Mouse (Mus musculus): ENCODE data around the gene Ntn1. TPM values are rescaled to one million over a fixed set of nuclear protein-coding genes. Genes with fewer than 3 reads are reported as not detected.

Ntn1 gene
- polyA plus RNA-seq, 1 experiment, result 62.8 TPM

DNA sequence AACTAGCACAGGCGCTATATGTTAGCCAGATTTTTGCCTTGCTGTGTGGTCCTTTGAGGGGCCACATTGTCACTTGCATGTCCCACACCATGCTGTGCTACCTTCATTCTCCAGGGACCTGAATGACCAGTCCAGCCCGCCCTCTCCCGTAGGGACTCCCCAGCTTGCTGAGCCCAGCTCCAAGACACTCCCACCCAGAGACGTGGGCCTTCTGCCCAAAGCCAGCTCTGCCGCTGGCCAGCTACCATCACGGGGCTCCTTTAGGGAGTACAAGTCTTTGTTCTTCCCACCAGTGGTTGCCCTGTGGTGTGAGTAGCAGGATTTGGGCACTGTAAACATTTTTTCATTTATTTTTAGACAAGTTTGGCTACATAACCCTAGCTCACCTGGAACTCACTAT lies 204.1 kb downstream of the Ntn1 start:
- DNase-seq (ENCODE audit: low read depth), result no peak
- TF ChIP-seq CTCF (IDR thresholded peaks at IDR 0.05; ENCODE audit: borderline replicate concordance, extremely low read depth, insufficient read depth, insufficient read length) (no peak), POLR2A (IDR thresholded peaks at IDR 0.05; ENCODE audit: borderline replicate concordance, extremely low read depth, insufficient read depth, insufficient read length, poor library complexity, severe bottlenecking) (no peak)

DNA sequence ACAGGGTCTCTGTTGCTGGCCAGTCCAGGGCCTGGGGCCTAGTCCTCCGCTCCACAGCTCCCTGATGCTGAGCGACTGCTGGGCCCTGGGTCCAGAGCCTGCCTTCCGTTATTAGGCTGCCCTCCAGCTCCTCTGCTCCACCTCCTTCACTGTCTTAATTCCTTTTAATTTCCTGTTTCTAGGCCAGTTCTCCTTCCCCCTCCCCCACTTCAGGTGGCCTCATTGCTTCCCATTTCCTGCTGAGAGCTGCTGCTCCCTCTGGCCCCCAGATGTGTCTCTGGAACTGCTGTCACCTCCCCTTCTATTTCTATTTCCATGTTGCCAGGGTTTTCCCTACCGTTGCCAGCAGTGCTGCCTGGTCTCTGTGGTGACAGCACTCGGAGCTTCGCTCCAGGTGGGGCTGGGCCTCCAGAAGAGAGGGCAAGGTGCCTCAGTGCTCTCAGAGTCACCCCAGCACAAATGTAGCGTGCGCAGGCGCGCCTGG lies 204.9 kb downstream of the Ntn1 start:
- DNase-seq (ENCODE audit: low read depth), result no peak
- TF ChIP-seq POLR2A (IDR thresholded peaks at IDR 0.05; ENCODE audit: borderline replicate concordance, extremely low read depth, insufficient read depth, insufficient read length, poor library complexity, severe bottlenecking), result no peak
- TF ChIP-seq CTCF (IDR thresholded peaks at IDR 0.05; ENCODE audit: borderline replicate concordance, extremely low read depth, insufficient read depth, insufficient read length), result no peak

DNA sequence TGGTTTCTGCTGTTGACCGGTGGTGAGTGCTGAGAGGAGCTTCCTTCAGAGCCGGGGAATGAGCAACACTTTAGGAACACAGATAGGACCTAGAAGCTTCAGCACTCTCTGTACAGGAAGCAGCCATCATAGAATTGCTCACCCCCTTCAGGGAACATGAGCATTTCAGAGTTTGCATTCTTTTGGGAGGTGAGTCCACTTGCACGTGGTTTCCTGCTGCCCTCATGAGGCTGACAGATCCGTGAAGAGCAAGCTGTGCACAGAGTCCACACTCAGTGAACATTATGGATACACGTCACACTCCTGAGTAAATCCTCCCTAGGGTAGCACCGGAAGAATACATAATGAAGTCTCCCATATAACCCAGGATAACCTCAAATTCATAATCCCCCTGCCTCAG lies 205.5 kb downstream of the Ntn1 start:
- TF ChIP-seq POLR2A (IDR thresholded peaks at IDR 0.05; ENCODE audit: borderline replicate concordance, extremely low read depth, insufficient read depth, insufficient read length, poor library complexity, severe bottlenecking) (no peak), CTCF (IDR thresholded peaks at IDR 0.05; ENCODE audit: borderline replicate concordance, extremely low read depth, insufficient read depth, insufficient read length) (no peak)
- DNase-seq (ENCODE audit: low read depth), result no peak

DNA sequence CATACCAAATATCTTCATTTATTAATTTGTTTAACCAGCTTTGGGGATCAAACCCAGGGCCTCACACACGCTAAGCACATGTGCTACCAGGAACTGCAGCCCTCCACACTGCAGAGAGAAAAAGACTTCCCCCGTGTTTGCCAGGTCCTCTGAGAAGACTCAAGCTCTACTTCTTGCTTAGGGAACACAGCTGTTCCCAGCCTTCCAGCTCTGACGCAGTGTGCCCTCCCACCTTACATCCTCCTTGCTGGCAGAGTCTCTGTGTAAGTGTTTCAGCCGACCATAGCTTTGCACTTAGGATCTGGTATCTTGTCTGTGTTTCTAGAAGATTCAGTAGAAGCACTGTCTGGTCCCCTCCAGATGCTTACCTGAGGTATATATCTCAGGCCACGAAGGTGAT lies 209.8 kb downstream of the Ntn1 start:
- DNase-seq (ENCODE audit: low read depth), result no peak
- no peak for TF ChIP-seq POLR2A (IDR thresholded peaks at IDR 0.05; ENCODE audit: borderline replicate concordance, extremely low read depth, insufficient read depth, insufficient read length, poor library complexity, severe bottlenecking)
- TF ChIP-seq CTCF (IDR thresholded peaks at IDR 0.05; ENCODE audit: borderline replicate concordance, extremely low read depth, insufficient read depth, insufficient read length), result no peak

DNA sequence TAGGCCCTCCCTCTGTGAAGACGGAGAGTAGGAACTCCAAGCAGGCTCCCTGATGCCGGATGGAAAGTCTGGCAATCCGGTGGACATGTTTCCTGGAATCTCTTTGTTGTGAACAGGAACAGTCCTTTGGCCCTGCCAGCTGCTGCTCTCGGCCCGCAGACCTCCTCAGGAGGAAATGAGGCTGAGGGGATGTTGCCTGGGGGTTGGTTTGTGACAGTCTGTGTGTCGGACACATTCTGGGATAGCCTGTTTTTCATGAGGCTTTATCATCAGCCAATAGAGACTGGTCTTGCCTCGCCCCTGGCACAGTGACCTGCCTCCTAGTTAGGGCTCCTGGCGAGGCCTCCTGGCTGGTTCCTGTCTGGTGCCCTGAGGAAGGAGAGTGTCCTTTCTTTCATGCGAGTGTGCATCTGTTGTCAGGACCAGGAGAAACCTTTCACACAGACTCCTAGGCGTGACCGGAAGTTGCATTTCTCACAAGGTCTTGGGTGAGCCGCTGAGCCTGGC lies 211.9 kb downstream of the Ntn1 start:
- no peak for DNase-seq (ENCODE audit: low read depth)
- no peak for TF ChIP-seq POLR2A (IDR thresholded peaks at IDR 0.05; ENCODE audit: borderline replicate concordance, extremely low read depth, insufficient read depth, insufficient read length, poor library complexity, severe bottlenecking)
- no peak for TF ChIP-seq CTCF (IDR thresholded peaks at IDR 0.05; ENCODE audit: borderline replicate concordance, extremely low read depth, insufficient read depth, insufficient read length)

DNA sequence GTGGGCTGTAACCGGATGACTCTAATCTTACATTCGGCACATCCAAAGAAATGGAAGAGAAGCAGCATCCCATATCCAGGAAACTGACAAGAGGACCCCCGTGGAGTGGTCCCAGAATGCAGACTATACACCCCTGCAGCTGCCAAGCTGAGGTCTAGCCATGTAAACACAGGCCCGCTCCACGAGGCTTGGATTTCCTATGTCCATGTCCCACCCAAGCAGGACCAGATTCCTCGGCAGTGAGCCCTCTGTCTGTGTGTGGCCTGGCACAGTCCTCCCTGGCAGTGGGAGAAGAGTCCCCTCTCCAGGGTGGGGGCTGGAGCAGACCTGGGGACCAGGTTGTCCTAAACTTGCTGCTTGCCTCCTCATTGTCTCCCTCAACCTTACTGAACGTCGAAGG lies 213.4 kb downstream of the Ntn1 start:
- no peak for TF ChIP-seq POLR2A (IDR thresholded peaks at IDR 0.05; ENCODE audit: borderline replicate concordance, extremely low read depth, insufficient read depth, insufficient read length, poor library complexity, severe bottlenecking)
- no peak for TF ChIP-seq CTCF (IDR thresholded peaks at IDR 0.05; ENCODE audit: borderline replicate concordance, extremely low read depth, insufficient read depth, insufficient read length)
- DNase-seq (ENCODE audit: low read depth), result no peak

DNA sequence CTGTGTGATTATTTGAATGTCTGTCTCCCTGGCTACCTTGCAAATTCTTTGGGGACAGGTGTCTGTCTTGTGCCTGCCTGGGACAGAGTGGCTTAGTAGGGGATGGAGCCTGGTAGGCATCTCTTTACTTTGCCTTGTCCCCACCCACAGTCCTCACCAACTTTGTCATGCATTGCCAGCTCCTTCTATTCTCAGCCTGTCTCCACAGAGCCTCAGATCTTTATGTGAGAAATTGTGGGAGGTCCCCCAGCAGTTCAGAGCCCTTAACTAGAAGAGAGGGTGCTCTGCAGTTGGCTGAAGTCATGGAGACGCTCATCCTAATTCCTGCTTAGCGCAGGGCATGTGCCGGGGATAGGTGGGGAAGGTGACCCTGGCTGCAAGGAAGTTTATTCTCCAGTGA lies 215.0 kb downstream of the Ntn1 start:
- no peak for TF ChIP-seq CTCF (IDR thresholded peaks at IDR 0.05; ENCODE audit: borderline replicate concordance, extremely low read depth, insufficient read depth, insufficient read length)
- TF ChIP-seq POLR2A (IDR thresholded peaks at IDR 0.05; ENCODE audit: borderline replicate concordance, extremely low read depth, insufficient read depth, insufficient read length, poor library complexity, severe bottlenecking), result no peak
- no peak for DNase-seq (ENCODE audit: low read depth)

DNA sequence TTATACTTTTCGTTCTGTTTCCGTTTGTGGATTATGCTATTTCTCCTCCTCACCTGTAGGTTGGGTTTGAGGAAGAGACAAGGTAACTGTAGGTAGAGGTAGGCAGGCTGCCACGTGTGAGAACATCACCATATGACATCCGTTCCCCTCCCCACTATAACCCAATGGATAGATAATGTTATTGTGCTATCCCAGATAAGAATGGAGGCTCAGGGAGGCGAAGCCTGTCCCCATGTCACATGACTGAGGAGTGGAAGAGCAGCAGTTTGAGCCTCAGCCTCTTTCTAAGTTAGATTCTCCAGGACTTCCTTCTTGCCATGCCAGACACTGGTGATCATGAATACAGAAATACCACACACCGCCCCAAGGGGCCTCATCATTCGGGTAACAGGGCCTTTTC lies 223.2 kb downstream of the Ntn1 start:
- TF ChIP-seq CTCF (IDR thresholded peaks at IDR 0.05; ENCODE audit: borderline replicate concordance, extremely low read depth, insufficient read depth, insufficient read length), result no peak
- no peak for TF ChIP-seq POLR2A (IDR thresholded peaks at IDR 0.05; ENCODE audit: borderline replicate concordance, extremely low read depth, insufficient read depth, insufficient read length, poor library complexity, severe bottlenecking)
- DNase-seq (ENCODE audit: low read depth), result no peak

DNA sequence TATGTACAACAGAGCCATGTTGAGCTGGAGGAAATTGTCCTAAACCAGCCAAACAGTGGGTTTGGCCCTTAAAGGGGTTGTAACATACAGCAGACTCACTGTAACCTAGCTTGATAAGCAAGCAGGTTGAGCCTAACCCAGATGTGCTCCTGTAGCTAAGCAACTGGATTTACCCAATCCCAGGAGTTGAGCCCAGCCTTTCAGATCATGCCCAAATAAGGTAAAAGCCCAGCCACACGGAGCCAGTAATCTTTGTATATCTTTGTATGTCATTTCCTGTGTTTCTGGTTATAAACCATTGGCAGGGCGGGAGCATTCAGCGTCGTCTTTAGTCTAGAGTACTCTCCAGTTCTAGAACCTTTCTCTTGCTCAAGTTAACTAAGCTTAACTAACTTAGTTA lies 224.1 kb downstream of the Ntn1 start:
- DNase-seq (ENCODE audit: low read depth), result no peak
- no peak for TF ChIP-seq CTCF (IDR thresholded peaks at IDR 0.05; ENCODE audit: borderline replicate concordance, extremely low read depth, insufficient read depth, insufficient read length)
- TF ChIP-seq POLR2A (IDR thresholded peaks at IDR 0.05; ENCODE audit: borderline replicate concordance, extremely low read depth, insufficient read depth, insufficient read length, poor library complexity, severe bottlenecking), result no peak

DNA sequence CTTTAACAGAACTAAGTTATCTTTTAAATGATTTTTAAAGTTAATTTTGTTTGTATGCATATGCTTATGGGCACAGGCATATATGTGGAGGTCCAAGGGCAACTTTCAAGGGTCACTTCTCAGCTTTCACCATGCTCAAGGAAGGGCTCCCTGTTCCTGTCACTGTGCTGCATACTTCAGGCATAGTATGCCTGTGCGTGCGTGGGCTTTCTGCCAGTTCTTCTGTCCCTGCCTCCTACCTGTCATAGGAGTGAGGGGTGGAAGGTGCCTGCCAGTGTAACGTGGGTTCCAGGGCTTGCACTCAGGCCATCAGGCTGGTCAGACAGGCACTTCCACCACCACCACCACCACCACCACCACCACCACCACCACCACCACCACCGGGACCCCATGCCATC lies 228.0 kb downstream of the Ntn1 start:
- TF ChIP-seq CTCF (IDR thresholded peaks at IDR 0.05; ENCODE audit: borderline replicate concordance, extremely low read depth, insufficient read depth, insufficient read length) (no peak), POLR2A (IDR thresholded peaks at IDR 0.05; ENCODE audit: borderline replicate concordance, extremely low read depth, insufficient read depth, insufficient read length, poor library complexity, severe bottlenecking) (no peak)
- no peak for DNase-seq (ENCODE audit: low read depth)

DNA sequence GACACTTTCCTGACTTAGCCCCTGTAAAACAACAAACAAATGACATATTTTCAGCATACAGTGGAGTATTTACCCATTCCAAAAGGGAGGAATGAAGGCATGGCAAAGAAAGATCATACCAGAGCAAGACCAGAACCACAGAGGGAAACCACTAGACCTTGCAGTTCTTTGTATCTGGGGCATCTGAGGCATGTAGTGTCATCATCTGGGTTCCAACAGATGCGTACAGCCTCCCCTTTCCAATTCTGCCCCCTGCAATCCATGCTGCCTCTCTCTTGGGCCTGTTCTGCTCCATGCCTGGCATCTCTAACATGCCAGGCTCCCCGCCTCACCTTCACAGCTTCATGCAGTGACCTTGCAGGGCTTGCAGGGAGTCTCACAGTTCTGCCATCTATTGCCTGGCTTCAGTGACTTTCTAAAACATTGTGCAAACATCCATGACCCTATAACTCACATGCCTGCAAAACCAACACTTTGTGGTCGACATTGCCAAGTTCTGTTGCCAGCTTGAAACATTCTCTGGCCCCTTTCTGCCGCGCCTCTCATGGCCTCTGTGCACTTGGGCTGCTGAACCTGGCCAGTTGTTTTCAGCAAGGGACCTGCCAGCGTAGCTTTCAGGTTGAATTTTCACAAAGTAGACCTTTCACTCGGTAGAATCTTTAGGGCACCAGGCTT lies 228.5 kb downstream of the Ntn1 start:
- no peak for TF ChIP-seq CTCF (IDR thresholded peaks at IDR 0.05; ENCODE audit: borderline replicate concordance, extremely low read depth, insufficient read depth, insufficient read length)
- TF ChIP-seq POLR2A (IDR thresholded peaks at IDR 0.05; ENCODE audit: borderline replicate concordance, extremely low read depth, insufficient read depth, insufficient read length, poor library complexity, severe bottlenecking), result no peak
- no peak for DNase-seq (ENCODE audit: low read depth)

DNA sequence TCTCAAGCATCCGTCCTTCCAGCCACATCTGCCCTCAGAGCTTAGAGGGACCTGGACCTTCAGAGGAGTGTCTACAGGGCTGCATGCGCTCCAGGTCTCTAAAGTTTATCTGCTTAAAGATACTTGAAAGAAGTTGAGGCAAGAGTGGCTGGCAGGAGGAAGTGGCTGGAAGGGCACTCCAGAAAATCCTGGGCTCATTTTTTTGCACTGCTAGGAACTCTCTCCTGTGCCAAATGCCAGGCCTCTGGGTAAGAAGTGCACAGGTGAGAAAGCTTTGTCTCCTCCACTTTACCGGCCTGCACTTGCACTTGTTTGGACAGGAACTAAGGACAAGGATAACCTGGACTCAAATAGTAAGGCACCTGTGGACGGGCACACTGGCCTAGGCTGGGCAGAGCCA lies 232.2 kb downstream of the Ntn1 start:
- TF ChIP-seq POLR2A (IDR thresholded peaks at IDR 0.05; ENCODE audit: borderline replicate concordance, extremely low read depth, insufficient read depth, insufficient read length, poor library complexity, severe bottlenecking) (no peak), CTCF (IDR thresholded peaks at IDR 0.05; ENCODE audit: borderline replicate concordance, extremely low read depth, insufficient read depth, insufficient read length) (no peak)

More for the DNA sequence above, 232.2 kb downstream of the Ntn1 start:
- DNase-seq (ENCODE audit: low read depth), result no peak
